Mouse (Mus musculus): ENCODE results near the gene Slc9c1. TPM values are rescaled to one million over a fixed set of nuclear protein-coding genes. Genes with fewer than 3 reads are reported as not detected.
A peak's percentile ranks its signal among the peaks of the same experiment; 100 is the strongest.

The Slc9c1 gene
- polyA plus RNA-seq, 1 experiment from 2014 or later, result not detected

DNA sequence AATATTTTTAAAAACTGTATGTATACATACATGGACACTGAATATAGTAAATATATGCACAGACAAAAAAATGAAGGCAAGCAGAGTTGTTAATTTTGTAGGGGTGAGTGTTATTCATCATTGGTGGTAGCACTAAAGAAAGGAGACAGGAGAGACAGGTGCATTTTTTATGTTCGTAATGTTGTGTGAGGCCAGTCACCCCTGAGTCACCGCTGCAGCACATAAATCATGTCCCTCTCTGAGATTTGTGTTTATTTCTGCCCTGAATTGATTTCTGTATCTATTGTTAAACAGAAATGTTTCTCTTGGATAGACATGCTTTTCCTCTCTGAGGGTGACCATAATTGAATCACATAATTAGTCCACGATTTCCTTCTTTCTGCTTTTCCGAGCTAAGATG is 97.3 kb downstream of the Slc9c1 start:
- Histone ChIP-seq H3K4me1 (no peaks in the 10 kb centered on the region), H3K4me3 (no peak overlapping the region), H3K36me3 (no peaks in the 10 kb centered on the region), H3K9me3 (replicated peaks) (no peaks in the 10 kb centered on the region), H3K27ac (no peak overlapping the region), H3K27me3 (ENCODE audit: low read depth, poor library complexity, severe bottlenecking) (no peaks in the 10 kb centered on the region)
- DNase-seq (ENCODE audit: low spot score), result no peak
- 82% methylated on average over 4 of the region's 4 CpGs for WGBS

GRCm38 (mm10) chr16:45635826-45636225 is 100.7 kb downstream of the Slc9c1 start:
- no peak overlapping the region for H3K27ac ChIP-seq
- H3K36me3 ChIP-seq, result no peaks in the 10 kb centered on the region
- WGBS, result 87% methylated on average over 2 of the region's 2 CpGs
- no peaks in the 10 kb centered on the region for H3K4me1 ChIP-seq
- H3K9me3 ChIP-seq (replicated peaks), result no peaks in the 10 kb centered on the region
- no peak overlapping the region for H3K4me3 ChIP-seq
- DNase-seq (ENCODE audit: low spot score), result no peak
- no peaks in the 10 kb centered on the region for H3K27me3 ChIP-seq (ENCODE audit: low read depth, poor library complexity, severe bottlenecking)

DNA sequence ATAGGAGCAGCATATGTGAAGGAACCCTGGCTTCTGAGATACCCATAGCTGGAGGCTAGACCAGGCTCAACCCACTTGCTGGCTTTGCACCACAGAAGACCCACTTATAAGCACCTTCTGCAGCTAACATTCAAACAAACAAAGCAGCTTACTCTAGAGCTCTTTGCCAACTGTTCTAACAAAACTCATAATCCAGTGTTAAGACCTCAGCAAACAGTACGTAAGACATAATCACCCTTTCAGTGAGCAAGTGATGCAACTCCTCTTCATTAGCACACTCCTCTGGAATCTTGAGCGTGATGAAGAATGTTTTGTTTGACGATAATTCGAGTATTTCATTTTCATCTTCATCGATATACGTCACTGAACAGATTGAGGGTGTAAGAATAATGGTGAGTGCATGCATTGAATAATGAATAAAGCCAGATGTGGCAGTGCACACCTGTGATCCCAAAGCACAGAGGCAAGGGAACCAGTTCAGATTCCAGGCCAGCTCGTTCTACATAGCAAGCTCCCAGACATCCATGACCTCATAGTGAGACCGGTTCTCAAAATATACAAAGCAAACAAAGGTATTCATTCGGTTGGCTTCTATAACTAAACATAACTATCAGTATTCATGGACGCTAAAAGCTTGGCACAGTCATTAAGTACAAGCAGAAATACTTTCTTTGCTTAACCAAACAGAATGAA is 105.1 kb downstream of the Slc9c1 start:
- Histone ChIP-seq H3K9me3 (replicated peaks) (no peaks in the 10 kb centered on the region), H3K4me1 (no peaks in the 10 kb centered on the region), H3K4me3 (no peak overlapping the region), H3K36me3 (no peaks in the 10 kb centered on the region), H3K27ac (no peak overlapping the region), H3K27me3 (ENCODE audit: low read depth, poor library complexity, severe bottlenecking) (no peaks in the 10 kb centered on the region)
- no peak for DNase-seq (ENCODE audit: low spot score)
- WGBS, result 90% methylated on average over 10 of the region's 10 CpGs

GRCm38 (mm10) chr16:45641301-45641700 is 106.2 kb downstream of the Slc9c1 start:
- WGBS, result 79% methylated on average over 3 of the region's 3 CpGs

DNA sequence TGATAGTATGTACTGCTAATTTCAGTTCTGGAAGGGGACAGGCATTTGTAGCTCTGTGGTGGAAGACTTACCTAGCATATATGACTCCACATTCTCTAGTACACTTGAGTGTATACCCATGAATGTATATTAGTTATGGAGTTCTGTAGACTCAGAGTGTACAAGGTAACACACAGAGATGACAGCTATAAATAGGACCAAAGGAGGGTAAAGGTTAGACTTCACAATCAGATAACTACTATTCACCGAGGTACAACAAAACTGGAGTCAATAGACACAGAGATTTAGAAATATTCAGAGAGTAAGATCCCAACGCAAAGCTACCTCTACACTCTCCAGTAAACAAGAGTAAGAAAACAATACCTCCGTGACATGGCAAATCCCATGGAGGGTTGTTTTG is 108.8 kb downstream of the Slc9c1 start:
- Histone ChIP-seq H3K27me3 (ENCODE audit: low read depth, poor library complexity, severe bottlenecking) (no peaks in the 10 kb centered on the region), H3K9me3 (replicated peaks) (no peaks in the 10 kb centered on the region), H3K27ac (no peak overlapping the region), H3K4me1 (no peaks in the 10 kb centered on the region), H3K4me3 (no peak overlapping the region), H3K36me3 (no peaks in the 10 kb centered on the region)
- 99% methylated on average over 3 of the region's 3 CpGs for WGBS
- no peak for DNase-seq (ENCODE audit: low spot score)

More at GRCm38 (mm10) chr16:45641301-45641700, 106.2 kb downstream of the Slc9c1 start:
- Histone ChIP-seq H3K4me3 (no peak overlapping the region), H3K36me3 (no peaks in the 10 kb centered on the region), H3K27ac (no peak overlapping the region), H3K4me1 (no peaks in the 10 kb centered on the region), H3K27me3 (ENCODE audit: low read depth, poor library complexity, severe bottlenecking) (no peaks in the 10 kb centered on the region), H3K9me3 (replicated peaks) (no peaks in the 10 kb centered on the region)
- DNase-seq (ENCODE audit: low spot score), result no peak

- Histone ChIP-seq H3K4me1 (no peaks in the 10 kb centered on the region), H3K9me3 (replicated peaks) (no peaks in the 10 kb centered on the region), H3K4me3 (no peak overlapping the region), H3K27me3 (ENCODE audit: low read depth, poor library complexity, severe bottlenecking) (no peaks in the 10 kb centered on the region), H3K27ac (no peak overlapping the region), H3K36me3 (no peaks in the 10 kb centered on the region)
- DNase-seq (ENCODE audit: low spot score), result no peak
- 77% methylated on average over 6 of the region's 6 CpGs for WGBS
Observed at GRCm38 (mm10) chr16:45644380-45644779, 109.3 kb downstream of the Slc9c1 start.

DNA sequence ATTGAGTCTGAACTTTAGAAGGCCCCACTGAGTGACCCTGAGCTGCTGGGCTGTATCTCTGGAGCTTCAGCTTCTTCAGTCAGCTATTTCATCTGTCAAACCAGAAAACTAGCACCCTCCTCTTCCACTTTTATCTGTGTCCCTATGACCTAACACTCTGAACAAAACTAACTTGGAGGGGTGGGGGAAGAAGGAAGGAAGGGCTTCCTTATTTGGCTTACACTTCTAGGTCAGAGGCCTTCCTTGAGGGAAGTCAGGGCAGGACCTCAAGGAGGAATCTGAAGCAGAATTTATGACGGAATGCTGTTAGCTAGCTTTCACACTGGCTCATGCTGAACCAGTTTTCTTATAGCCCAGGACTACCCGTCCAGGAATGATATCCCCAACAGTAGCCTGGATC is 116.4 kb downstream of the Slc9c1 start:
- H3K4me3 ChIP-seq, result no peak overlapping the region
- H3K4me1 ChIP-seq, result peaks cover 10% of the 10 kb centered on the region
- H3K36me3 ChIP-seq, result no peaks in the 10 kb centered on the region
- DNase-seq (ENCODE audit: low spot score), result no peak
- no peaks in the 10 kb centered on the region for H3K9me3 ChIP-seq (replicated peaks)
- H3K27me3 ChIP-seq (ENCODE audit: low read depth, poor library complexity, severe bottlenecking), result peaks cover 31% of the 10 kb centered on the region
- no peak overlapping the region for H3K27ac ChIP-seq
- WGBS, result 57% methylated on average over 2 of the region's 2 CpGs

GRCm38 (mm10) chr16:45653009-45653933 is 118.2 kb downstream of the Slc9c1 start:
- Histone ChIP-seq H3K27me3 (ENCODE audit: low read depth, poor library complexity, severe bottlenecking) (peaks cover 31% of the 10 kb centered on the region), H3K36me3 (no peaks in the 10 kb centered on the region), H3K9me3 (replicated peaks) (no peaks in the 10 kb centered on the region), H3K4me3 (peak overlapping the region; percentile 49), H3K27ac (no peak overlapping the region), H3K4me1 (peaks cover 10% of the 10 kb centered on the region)
- DNase-seq (ENCODE audit: low spot score), result no peak
- 10% methylated on average over 17 of the region's 17 CpGs for WGBS

DNA sequence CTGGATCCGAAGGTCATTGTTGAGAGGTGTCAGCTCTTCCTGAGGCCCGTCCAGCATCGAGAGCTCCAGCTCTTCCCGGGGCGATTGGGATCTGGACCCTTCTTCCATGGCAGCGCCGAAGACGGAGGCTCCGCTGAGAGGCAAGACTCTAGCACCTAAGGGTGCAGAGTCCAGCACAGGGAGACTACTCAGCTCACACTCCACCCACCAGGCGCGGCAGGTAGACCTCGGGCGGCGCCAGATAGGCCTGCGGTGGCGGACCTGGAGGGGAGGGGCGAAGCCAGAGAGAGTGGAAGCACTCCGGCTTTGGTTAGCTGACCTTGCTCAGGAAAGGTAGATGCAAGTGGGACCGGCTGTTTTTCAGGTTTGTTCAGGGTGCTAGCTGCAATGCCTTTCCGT is 118.8 kb downstream of the Slc9c1 start, which contains the start of gene BC016579:
Gene BC016579 (minus strand): TSS at position 135 of the 399 bp plus-strand sequence.
- peak; percentile 35 for DNase-seq (ENCODE audit: low spot score)
- peaks cover 31% of the 10 kb centered on the region for H3K27me3 ChIP-seq (ENCODE audit: low read depth, poor library complexity, severe bottlenecking)
- peak within 1 kb of the TSS; percentile 49 for H3K4me3 ChIP-seq
- 3% methylated on average over 20 of the region's 20 CpGs for WGBS
- H3K4me1 ChIP-seq, result peaks cover 10% of the 10 kb centered on the region
- no peaks in the 10 kb centered on the region for H3K9me3 ChIP-seq (replicated peaks)
- no peaks in the 10 kb centered on the region for H3K36me3 ChIP-seq
- H3K27ac ChIP-seq, result no peak within 1 kb of the TSS

DNA sequence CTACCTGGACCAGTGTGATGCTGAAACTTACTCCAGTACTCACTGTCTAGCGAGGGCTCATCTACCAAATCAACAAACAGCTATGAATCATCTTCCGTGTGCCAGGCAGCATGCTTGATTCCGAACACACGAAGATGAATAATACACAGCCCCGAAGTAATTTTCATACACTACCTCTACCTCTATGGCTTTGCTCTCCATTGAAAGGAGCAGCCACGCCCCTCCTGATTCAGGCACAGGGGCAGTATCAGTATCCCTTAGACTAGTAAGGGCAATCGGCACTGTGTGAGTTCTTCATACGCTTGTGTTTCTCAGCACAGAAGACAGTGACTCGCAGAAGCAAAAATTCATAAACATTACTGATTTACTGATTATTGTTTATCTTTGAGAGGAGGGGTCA is 119.4 kb downstream of the Slc9c1 start:
- no peaks in the 10 kb centered on the region for H3K9me3 ChIP-seq (replicated peaks)
- H3K27me3 ChIP-seq (ENCODE audit: low read depth, poor library complexity, severe bottlenecking), result peaks cover 31% of the 10 kb centered on the region
- H3K4me1 ChIP-seq, result peaks cover 10% of the 10 kb centered on the region
- no peak overlapping the region for H3K27ac ChIP-seq
- H3K36me3 ChIP-seq, result no peaks in the 10 kb centered on the region
- no peak overlapping the region; the same call in 1 of the 2 replicates for H3K4me3 ChIP-seq
- DNase-seq (ENCODE audit: low spot score), result no peak
- 62% methylated on average over 9 of the region's 9 CpGs for WGBS

Other genes with a start within 250 kb of the Slc9c1 start
- gene Cd200, start 126.3 kb upstream of the Slc9c1 start, polyA plus RNA-seq (2016; fragmentation: Nextera tagmentation; extraction: Ambion mirVana), result 2.3 and 3.7 TPM in 2 replicates
- gene Gm609, start 42.3 kb upstream of the Slc9c1 start, polyA plus RNA-seq (2016; fragmentation: Nextera tagmentation; extraction: Ambion mirVana), result not detected in 2 replicates
- gene Gm17783, start 3.3 kb upstream of the Slc9c1 start, polyA plus RNA-seq (2016; fragmentation: Nextera tagmentation; extraction: Ambion mirVana), result not detected in 2 replicates
- not detected in 2 replicates for gene Gcsam, start 75.1 kb downstream of the Slc9c1 start, polyA plus RNA-seq (2016; fragmentation: Nextera tagmentation; extraction: Ambion mirVana)
- 0.11 TPM in 1 of 2 replicates, not detected in the other for gene BC016579, start 118.8 kb downstream of the Slc9c1 start, polyA plus RNA-seq (2016; fragmentation: Nextera tagmentation; extraction: Ambion mirVana)
- gene Tmprss7, start 158.3 kb downstream of the Slc9c1 start, polyA plus RNA-seq (2016; fragmentation: Nextera tagmentation; extraction: Ambion mirVana), result 0.18 TPM in 1 of 2 replicates, not detected in the other
- 23.5 and 28.5 TPM in 2 replicates for gene Tagln3, start 189.3 kb downstream of the Slc9c1 start, polyA plus RNA-seq (2016; fragmentation: Nextera tagmentation; extraction: Ambion mirVana)
- 38.8 and 43.0 TPM in 2 replicates for gene Abhd10, start 207.6 kb downstream of the Slc9c1 start, polyA plus RNA-seq (2016; fragmentation: Nextera tagmentation; extraction: Ambion mirVana)